Mouse (Mus musculus) c-Kit-positive CD71-negative TER-119-negative erythroid progenitor cells, embryonic 14.5 days (primary cell): ENCODE data around the gene Gnb1.
"Not testable (repeated sequence)": the region's sequence is repeated elsewhere in the genome, so short reads cannot be mapped to it uniquely, and the experiment has no call there.

Experiments
- DNase-seq: peaks from one replicate; pipeline ENCODE4 v3.0.0-alpha.2; 2013; ENCODE audit warnings: low read depth

Gene Gnb1

GRCm38 (mm10) chr4:155490990-155491504, at the start of gene Gnb1:
Gene Gnb1 (plus strand): TSS chr4:155491361.
- peak; percentile 81 for DNase-seq

GRCm38 (mm10) chr4:155442808-155443207, 48.4 kb upstream of the Gnb1 start:
- DNase-seq, result no peak

GRCm38 (mm10) chr4:155451597-155451996, 39.6 kb upstream of the Gnb1 start:
- no peak for DNase-seq

GRCm38 (mm10) chr4:155458575-155458974, 32.6 kb upstream of the Gnb1 start:
- no peak for DNase-seq

GRCm38 (mm10) chr4:155463050-155463449, 28.1 kb upstream of the Gnb1 start:
- DNase-seq, result no peak

GRCm38 (mm10) chr4:155463611-155464010, 27.6 kb upstream of the Gnb1 start:
- DNase-seq, result no peak

- DNase-seq, result no peak
Observed at GRCm38 (mm10) chr4:155464061-155464460, 27.1 kb upstream of the Gnb1 start.

- DNase-seq, result no peak
Observed at GRCm38 (mm10) chr4:155465607-155466006, 25.6 kb upstream of the Gnb1 start.

- no peak for DNase-seq
Observed at GRCm38 (mm10) chr4:155466080-155466479, 25.1 kb upstream of the Gnb1 start.

- no peak for DNase-seq
Observed at GRCm38 (mm10) chr4:155467237-155468010, 23.7 kb upstream of the Gnb1 start.

- DNase-seq, result peak; percentile 60
Observed at GRCm38 (mm10) chr4:155468952-155469351, 22.2 kb upstream of the Gnb1 start, which contains the start of gene Tmem52. Gene Tmem52 (plus strand): TSS chr4:155469114.

GRCm38 (mm10) chr4:155469590-155470262, 21.4 kb upstream of the Gnb1 start:
- no peak for DNase-seq

GRCm38 (mm10) chr4:155470263-155470953, 20.8 kb upstream of the Gnb1 start:
- no peak for DNase-seq

GRCm38 (mm10) chr4:155470997-155471396, 20.2 kb upstream of the Gnb1 start:
- no peak for DNase-seq

- DNase-seq, result no peak
Observed at GRCm38 (mm10) chr4:155471406-155471805, 19.8 kb upstream of the Gnb1 start.

- DNase-seq, result no peak
Observed at GRCm38 (mm10) chr4:155472716-155473290, 18.4 kb upstream of the Gnb1 start.

- DNase-seq, result no peak
Observed at GRCm38 (mm10) chr4:155473319-155473718, 17.8 kb upstream of the Gnb1 start.

- DNase-seq, result not testable (repeated sequence)
Observed at GRCm38 (mm10) chr4:155473796-155474195, 17.4 kb upstream of the Gnb1 start.

- DNase-seq, result peak; percentile 77
Observed at GRCm38 (mm10) chr4:155481381-155482124, 9.6 kb upstream of the Gnb1 start.

GRCm38 (mm10) chr4:155482125-155482480, 9.1 kb upstream of the Gnb1 start:
- no peak for DNase-seq

GRCm38 (mm10) chr4:155482733-155483540, 8.2 kb upstream of the Gnb1 start:
- no peak for DNase-seq
